Mouse (Mus musculus) neutrophil, adult 5-6 weeks (primary cell): ENCODE results near the gene Prrc2b. TPM values are rescaled to one million over a fixed set of nuclear protein-coding genes. Genes with fewer than 3 reads are reported as not detected.

Experiments
- ATAC-seq: fragments of 151-379, 151-347 bp; 2 replicates; pipeline ENCODE4 v1.8.0; 2017; ENCODE audit warnings: mild to moderate bottlenecking, moderate TSS enrichment; ENCODE audit not compliant: insufficient number of reproducible peaks, poor library complexity, low FRiP score, severe bottlenecking; ENCODE audit errors: extremely low read depth
- total RNA-seq: library from RNA; stranded (forward); fragments of 200-1000 nt; gene quantifications from 2 replicates; pipeline ENCODE4 v1.2.3, GENCODE M21; 2017

The Prrc2b gene
- total RNA-seq, 1 experiment from 2014 or later: 37.0 TPM

DNA sequence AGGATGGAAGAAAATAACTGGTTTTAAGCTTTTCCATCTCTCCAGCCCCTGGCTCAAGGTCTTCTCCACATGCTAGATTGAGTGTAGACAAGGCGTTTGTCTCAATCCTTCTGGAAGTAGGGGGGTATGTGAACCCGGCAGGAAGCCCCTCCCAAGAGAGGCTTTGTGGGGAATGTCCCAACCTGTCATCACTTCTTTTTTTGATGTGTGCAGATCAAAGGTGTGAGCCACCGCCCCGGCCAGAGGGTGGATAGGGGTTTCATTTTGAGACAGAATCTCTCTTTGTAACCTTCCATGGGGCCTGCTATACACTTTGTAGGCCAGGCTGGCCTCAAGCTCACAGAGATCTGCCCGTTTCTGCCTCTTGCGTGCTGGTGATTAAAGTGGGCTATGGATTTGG lies 4.7 kb downstream of the Prrc2b start:
- no peak for ATAC-seq

DNA sequence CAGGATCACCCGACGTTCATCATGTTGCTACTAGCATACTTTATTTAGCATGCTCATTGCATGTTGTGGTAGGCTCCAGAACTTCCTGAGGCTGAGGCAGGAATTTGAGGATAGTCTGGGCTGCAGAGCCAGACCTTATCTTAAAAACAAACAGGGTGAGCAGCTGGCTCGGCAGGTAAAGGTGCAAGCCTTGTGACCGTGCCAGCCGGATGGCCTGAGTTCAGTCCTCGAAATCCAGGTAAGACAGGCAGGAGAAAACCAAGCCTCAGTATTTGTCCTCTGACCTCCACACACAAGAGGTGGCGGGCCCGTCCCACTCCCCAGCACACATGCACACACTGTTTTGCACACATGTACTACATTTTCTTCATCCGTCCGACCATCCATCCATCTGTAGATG lies 5.8 kb downstream of the Prrc2b start:
- ATAC-seq: no peak

DNA sequence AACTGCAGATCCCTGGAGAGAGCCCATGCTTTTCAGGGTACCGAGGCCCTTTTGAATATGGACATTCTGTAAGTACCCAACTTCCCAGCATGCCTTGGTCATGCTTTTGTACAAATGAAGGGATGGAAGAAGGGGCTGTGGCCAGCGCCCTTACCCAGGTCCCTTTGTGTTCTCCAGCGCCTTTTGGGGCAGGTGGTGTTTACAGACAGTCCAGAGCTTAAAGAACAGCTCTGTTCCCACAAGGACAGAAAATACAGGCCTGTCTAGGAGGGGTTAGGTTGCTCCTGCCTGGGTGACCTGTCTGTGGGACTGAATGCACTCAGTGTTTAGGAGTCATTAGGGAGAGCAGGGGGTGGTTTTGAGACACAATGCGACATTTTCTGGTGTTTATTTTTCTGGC lies 6.4 kb downstream of the Prrc2b start:
- no peak for ATAC-seq

DNA sequence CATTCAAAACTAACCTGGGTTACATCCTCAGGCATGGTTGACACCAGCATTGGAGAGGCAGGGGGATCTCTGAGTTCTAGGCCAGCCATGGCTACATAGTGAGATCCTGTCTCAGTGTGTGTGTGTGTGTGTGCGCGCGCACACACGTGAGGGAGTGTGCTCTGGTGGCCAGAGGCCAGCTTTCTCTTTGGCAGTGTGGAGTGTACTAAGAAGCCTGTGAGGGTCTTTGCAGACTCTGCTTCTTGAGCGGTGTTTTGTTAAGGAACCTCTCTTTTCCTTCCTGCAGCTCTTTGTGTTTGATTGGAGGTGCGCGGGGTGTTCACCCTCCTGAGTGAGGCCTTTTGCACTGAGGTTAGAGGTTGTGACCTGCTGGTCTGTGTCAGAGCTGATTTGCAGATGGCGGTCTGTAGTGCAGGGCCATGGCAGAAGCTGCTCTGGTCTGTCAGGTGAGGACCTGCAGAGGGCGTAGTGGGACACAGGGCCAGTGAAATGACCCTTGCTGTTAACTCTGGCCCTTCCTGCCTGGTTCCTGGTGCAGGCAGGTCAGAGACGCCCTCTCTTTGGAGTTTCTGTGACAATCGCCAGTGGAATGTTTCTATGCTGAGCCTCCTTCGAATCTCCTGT lies 7.8 kb downstream of the Prrc2b start:
- ATAC-seq: no peak

DNA sequence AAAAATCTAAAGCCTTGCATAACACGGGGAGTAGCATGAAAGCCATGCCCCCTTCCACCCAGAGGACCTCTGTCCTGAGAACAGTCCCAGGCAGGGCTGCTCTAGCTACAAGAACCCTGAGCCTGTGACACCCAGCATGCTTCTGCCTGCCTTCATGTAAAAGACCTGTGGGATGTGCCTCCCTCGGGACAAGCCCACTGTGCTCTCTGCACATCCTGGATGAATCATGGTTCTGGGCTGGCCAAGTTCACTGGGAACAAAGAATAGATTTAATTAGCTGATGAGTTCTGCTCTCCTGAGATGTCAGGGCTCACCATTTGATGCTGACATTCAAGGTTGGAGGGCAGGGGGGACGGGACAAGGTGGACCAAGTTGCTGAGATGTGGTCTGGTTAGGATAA lies 9.6 kb downstream of the Prrc2b start:
- ATAC-seq: no peak

DNA sequence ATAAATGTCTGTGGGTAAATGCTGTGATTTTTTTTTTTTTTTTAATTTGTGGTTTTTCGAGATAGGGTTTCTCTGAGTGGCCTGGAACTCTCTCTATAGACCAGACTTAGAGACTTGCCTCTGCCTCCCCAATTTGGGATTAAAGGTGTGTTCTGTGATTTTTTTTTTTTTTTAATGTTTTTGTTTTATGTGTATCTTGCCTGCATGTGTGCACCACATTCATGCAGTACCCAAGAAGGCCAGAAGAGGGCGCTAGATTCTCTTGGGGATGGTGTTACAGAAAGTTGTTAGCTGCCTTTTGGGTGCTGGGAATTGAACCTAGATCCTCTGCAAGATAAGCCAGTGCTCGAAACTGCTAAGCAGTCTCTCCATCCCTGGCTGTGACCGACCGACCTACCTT lies 10.1 kb downstream of the Prrc2b start:
- ATAC-seq: no peak

DNA sequence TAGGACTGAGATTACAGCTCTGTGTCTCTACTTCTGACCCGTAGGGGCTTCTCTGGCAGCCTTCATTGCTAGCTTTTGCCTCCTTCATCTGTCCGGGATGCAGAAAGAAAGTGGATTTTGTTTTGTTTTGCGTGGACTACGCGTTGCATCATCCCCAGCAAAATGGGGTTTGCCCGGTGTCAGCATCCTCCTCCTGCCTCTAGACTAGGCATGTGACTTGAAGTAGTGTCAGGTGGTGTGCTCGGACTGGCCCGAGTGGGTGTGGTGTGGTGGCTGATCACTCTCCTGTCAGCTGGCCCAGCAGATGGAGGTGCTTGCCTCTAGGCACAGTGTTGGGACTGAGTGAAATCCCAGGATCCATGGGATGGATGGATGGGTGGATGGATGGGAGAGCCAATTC lies 11.2 kb downstream of the Prrc2b start:
- no peak for ATAC-seq

DNA sequence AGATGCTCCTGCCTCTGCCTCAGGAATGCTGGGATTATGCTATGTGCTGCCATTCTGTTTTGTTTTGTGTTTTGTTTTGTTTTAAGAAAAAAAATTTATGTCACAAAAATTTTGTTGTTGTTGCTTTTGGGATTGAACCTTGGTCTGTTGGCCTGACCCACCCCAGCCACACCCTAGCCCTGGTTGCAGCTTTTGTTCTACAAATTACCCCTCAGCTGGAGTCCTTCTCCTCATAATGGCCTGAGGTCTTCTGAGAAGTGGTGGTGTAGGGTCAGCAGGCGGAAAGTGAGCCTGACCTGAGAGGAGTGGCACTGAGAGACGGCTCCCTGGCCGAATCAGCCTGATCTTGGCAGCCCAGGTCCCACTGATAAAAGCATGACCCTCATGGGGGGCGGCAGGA lies 11.8 kb downstream of the Prrc2b start:
- ATAC-seq: no peak

DNA sequence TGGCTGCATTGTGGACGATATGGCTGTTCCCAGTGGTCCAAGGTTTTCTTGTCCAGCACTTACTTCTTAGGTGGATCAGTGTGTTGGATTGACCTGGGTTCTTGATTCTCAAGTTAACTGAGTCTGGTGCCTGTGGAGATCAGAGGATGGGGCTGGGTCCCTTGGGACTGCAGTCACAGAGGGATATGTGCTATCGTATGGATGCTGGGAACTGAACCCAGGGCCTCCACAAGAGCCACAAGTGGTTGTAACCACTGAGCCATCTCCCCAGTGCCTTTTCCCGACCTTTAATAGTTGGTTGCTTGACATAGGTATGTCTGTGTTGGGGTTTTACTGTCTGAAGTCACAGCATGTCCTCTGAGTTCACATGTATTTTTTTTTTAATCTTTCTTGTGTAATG lies 12.2 kb downstream of the Prrc2b start:
- ATAC-seq: no peak

DNA sequence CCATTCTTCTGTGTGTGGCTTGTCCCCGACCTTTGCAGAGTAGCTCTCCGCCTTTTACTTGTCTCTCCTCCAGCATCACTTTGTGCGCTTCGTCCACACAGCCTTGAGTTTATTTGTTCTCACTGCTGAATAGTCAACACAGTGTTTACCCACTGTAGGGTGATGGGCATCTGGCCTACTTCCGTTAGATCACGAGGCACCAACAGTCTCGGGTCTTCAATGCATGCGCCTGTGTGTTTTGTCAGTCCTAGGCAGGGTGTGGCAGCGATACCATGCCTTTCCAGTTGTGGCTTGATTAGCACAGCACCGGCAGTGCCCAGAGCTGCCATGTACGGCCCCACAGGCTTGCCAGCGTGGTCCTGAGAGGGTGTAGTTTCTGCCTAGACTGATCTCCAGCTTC lies 13.6 kb downstream of the Prrc2b start:
- no peak for ATAC-seq

DNA sequence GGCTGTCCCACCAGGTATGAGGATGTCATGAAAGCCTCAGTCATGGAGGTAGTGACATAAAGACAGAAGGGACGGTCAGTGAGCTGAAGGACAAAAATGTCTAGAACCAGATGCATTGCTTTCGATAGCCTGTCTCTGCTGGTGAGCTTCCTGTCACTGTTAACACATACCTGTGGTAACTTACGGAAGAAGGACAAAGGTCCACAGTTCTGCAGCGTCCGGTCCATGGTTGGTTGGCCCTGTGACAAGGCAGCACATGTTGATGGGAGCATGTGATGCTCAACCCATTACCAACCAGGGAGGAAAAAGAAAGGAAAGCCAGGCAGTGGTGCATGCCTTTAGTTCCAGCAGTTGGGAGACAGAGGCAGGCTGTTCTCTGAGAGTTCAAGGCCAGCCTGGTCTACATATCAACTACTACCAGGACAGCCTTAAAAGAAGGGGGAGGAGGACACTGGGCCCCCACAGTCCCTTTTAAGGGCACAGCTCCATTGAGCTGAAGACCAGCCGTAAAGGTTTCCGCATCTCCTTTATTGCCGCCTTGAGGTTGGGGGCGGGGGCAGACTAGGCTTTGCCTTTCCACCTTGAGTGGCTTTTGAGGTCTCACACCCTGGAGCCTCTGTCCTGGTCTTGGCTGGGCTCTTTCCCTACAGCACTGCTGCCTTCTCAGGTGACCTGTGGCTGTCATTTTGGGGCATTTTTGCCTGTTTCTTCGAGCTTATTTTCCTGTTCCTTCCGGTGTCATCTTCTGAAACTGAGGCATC lies 14.3 kb downstream of the Prrc2b start:
- no peak for ATAC-seq

DNA sequence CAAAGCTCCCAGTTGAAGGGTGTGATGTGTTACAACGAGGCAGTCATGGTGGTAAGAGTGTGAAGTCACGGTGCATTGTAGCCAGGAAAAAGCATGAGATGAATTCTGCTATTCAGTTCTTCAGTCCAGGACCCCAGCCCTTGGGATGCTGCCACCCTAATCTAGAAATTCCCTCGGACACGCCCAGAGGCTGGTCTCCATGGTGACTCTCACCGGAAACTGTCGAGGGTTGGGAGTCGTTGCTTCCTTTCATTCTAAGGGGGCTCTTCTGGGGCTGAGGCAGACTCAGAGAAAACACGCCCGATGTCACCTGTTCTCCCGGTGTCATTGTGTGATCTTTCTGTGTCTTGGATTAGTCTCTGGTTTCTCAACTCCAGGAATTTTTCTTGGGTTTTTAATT lies 15.7 kb downstream of the Prrc2b start:
- ATAC-seq: no peak

DNA sequence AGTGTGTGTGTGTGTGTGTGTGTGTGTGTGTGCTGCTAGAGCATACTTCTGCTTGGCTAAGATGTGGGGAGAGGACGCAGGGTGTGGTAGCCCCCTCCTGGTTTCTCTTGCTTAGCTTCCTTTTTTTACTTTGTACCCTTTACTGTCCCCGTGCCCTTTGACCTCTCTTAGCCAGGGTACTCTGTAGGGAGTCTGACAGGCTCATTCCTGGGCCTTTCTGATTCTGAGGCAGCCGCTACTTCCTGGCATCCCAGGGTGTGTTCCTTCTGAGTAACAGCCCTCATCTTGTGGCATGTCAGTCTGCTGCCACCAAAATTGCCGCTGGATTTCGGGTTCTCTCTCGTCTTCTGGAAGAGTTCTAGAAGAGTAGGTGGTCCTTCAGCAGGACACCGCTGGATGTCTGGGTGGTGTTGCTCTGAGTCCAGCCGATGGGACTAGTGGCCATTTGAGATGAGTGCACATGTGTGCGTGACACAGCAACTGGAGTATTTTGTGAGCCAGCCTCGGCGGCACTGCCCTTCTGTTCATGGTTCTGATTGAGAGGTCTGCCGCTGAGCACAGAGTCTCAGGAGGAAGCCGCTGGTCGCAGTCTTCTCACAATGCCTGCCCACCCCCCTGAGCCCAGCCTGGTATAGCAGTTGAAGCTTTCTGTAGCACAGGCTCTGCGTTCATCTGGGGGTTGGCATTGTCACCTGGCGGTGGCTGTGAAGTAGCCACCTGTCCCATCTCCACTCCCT lies 16.3 kb downstream of the Prrc2b start:
- peak; percentile 9; the same call in 1 of the 2 replicates for ATAC-seq

DNA sequence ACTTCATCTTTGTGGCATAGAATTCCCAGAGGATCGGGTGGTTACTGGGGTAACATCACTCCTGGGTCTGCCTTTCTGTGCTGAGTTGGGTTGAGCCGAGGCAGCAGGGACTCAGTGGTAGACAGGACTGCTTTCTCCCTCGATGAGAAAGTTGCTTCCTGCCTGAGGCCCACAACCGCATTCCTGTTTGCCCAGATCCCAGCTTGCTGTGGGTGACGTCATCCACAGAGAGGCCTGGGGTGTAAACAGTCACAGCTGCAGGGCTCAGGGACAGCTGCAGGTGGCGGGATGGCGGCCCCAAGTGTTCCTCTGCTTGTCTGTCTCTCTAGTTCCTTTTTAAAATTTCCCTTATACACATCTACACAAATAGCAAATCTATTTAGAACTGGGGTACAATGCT lies 16.9 kb downstream of the Prrc2b start:
- peak; percentile 51; the same call in 1 of the 2 replicates for ATAC-seq

DNA sequence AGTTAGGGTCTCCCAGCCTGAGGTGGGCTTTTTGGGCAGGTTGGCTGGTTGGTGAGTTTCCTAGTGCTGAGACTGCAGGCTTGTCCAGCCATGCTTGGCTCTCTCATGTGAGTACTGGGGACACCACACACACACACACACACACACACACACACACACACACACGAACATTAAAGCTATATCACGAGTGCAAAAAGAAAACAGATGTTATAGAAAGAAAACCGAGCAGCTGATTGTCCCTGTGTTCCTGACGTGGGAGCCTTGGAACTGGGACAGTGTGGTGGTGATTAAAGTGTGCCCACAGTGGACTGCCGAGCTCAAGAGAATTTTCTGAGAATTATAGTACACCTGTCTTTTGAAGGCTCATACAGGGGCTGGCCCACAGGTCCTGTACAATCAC lies 18.4 kb downstream of the Prrc2b start:
- no peak for ATAC-seq

DNA sequence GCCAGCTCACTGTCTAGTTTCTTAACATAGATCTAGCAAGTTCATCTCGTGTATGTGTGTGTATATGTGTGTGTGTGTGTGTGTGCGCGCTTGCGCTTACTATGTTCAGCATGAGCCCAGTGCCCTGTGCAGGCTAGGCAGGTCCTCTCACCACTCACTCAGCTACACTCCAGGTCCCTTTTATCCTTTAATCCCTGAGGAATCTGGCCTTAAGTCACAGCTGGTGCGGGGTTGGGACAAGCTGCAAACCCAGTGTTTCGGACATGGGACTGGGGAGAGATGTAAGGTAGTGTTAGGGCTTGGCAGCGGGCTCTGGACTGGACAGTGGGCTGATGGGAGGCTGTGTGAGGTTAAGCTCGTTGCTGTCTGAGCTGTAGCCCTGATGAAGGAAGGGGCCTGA lies 19.1 kb downstream of the Prrc2b start:
- no peak for ATAC-seq

DNA sequence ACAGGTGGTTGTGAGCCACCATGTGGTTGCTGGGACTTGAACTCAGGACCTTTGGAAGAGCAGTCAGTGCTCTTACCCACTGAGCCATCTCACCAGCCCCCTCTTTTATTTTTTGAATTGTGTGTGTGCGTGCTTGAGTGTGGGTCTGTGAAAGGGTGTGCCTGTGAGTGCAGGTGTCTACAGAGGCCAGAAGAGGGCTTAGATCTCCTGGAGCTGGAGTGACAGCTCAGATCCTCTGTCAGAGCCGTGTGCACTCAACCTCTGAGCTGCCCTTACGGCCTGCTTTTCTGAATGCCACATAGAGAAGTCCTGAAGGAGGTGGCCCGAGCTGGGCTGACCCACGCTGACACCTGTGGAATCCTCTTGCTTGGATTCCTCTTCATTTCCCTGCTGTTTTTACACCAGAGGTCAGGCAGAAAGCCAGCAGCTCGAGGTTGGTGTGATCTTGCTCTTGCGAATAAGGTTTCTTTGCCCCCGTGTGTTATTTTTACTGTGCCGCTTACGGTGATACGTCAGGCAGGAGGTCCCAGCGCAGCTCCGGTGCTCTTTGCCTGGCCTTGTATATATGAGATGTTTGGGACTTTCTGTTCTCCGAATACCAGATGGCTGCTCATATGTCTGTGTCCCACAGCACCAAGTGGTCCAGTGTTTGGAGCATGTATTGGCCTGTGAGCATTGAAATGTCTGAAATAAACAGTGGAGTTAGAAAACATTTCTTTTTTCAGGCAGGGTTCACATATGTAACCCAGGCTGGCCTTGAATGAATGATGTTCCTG lies 21.0 kb downstream of the Prrc2b start:
- ATAC-seq: no peak

DNA sequence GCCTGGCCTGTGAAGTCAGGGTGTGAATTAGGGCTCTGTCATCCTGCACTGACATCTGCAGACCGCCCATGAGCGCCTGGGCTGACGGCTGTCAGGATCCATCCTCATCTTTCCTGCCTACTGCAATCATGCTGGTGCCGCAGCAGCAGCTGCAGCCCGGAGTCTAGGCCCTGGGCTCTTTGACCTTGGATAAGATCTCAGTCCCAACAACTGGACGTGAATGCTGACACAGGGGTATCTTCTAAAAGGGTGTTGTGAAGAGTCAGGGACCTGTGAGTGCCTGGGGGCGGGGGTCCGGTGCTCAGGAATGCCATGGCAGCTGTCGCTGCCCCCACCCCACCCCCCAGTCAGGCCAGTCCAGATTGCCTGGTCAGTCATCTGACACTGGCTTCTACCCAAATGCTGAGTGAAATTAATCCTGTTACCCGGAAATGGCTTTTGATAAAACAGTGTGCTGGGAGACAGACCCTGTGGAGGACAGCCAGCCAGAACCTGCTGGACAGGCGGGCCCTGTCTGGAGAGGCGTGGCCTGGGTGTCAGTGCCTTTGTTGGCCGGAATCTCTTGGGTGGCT lies 23.4 kb downstream of the Prrc2b start:
- no peak for ATAC-seq

DNA sequence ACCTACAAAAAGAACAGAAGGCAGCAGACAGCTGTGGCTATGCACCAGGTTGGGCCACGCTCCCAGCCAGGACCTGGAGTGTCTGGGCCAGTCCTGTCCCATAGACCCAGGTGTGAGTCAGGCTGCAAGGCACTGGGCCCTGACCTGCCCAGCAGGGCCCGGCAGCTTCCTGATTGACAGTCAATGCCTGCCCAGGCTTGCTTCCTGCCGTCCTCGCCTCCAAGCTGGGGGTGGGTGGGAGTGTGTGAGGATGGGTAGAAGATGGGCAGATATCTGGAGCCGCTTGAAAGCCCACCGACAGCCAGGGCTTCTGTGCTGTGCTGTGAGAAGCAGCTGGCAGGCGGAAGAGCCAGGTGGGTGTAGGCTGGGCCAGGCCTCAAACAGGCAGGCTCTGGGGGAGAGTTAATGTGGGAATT lies 24.2 kb downstream of the Prrc2b start:
- 0 out of 2 replicates have a peak, but pooled peaks have one; percentile 4 for ATAC-seq
